Mouse (Mus musculus): ENCODE data around the gene Dnah10.

Dnah10 gene

GRCm38 (mm10) chr5:124814797-124815196, 89.9 kb downstream of the Dnah10 start:
- DNase-seq: peak; percentile 95

DNA sequence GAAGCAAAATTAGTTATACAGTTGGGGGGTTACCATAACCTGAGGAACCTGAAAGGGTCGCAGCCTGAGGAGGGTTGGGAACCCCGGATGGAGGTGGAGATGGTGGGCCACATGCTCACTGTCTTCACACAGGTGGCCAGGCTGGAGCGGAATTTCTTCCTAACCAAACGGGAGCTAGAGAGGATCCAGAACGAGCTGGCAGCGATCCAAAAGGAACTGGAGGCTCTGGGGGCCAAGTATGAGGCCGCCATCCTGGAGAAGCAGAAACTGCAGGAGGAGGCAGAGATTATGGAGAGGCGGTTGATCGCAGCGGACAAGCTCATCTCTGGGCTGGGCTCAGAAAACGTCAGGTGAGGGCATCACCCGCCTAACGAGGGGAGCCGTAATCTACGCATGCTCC, 92.2 kb downstream of the Dnah10 start:
- no peak for DNase-seq

- DNase-seq: peak; percentile 66
These were observed 97.4 kb downstream of the Dnah10 start for GRCm38 (mm10) chr5:124822128-124822894.

DNA sequence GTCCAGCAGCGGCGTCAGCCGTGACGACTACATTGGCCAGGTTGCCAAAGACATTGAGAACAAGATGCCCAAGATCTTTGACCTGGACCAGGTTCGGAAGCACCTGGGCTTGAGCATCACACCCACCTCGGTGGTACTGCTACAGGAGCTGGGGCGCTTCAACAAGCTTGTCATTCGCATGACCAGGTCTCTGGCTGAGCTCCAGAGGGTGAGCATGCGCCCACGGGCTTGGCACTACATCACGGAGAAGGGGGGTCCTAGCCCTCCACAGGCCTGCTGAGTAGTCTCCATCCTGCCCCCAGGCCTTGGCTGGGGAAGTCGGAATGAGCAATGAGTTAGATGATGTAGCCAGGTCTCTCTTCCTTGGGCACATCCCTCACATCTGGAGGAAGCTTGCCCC, 105.4 kb downstream of the Dnah10 start:
- DNase-seq: no peak

GRCm38 (mm10) chr5:124835218-124835617, 110.3 kb downstream of the Dnah10 start:
- peak; percentile 96 for DNase-seq

GRCm38 (mm10) chr5:124836075-124836474, 111.2 kb downstream of the Dnah10 start:
- DNase-seq: no peak

DNA sequence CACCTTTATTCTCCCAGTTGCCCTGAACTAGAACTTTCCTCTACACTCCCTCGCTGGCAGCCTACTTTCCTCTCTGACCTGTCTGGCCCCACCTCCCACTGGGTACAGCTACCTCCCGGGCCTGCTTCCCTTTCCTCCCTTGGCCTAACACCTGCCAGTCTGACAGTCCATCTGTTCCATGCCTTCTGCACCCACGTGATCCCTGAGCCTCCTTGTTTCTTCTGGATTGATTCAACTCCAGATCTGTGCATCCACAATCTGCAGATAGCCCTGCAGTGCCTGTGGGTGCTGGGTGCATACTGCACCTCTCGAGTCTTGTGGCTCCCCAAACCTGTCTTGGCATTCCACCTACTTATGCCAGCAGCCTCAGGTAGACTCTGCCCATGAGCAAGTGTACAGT, 111.7 kb downstream of the Dnah10 start:
- peak; percentile 97 for DNase-seq

DNA sequence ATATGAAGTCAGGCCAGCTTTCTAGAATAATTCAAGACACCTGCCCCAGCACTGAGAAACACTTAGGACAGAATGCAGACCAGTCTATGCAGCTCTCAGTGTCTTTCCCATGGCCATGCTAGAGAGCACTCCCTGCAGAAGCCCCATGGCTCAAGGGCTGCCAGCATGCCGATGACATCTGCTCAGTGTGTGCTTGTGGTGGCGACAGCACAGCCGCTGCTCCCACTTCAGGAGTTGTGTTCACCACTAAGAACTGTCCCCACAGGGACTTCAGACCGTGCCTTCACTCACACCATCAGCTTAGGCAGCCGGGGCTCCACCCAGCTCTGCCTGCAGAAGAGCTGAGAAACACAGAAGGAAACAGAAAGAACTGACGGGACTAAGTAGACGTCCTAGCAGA, 115.3 kb downstream of the Dnah10 start:
- no peak for DNase-seq

- DNase-seq: no peak
These were observed 115.8 kb downstream of the Dnah10 start for GRCm38 (mm10) chr5:124840669-124841068.

- peak; percentile 69 for DNase-seq
These were observed 118.5 kb downstream of the Dnah10 start for GRCm38 (mm10) chr5:124843386-124843785.

DNA sequence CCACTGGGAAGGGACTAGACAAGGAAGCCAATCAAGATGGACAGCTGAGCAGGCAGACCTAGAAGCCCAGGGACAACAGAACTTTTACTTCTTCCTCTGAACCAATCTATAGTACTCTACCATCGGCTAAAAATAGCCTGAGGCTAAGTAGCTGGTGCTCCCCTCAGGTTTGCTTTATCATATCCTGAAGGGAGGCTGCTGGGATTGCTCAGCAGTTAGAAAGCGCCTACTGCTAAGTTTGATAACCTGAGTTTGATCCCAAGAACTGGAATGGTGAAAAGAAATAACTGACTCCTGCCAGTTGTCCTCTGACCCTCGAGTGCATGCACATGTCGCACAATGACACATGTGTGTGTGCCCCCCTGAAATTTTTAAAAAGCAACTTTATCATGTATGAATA, 120.0 kb downstream of the Dnah10 start:
- DNase-seq: no peak

DNA sequence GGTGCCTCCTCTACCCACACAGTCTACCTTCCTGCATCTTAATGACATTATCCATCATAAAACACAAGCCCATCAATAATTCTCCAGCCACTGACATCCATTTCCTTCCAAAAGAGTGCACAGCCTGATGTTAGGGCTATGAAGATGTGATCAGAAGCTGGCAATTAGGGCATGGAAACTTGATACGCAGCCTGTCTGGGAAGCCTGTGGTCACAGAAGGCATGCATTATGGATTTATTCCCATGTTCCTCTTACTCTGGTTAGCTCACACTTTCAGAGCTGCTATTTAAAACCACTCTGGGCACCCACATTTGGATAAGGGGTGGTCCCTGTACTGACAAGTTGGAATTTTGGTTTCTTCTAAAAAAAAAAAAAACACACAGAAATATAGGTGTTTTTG, 122.1 kb downstream of the Dnah10 start:
- DNase-seq: no peak

- DNase-seq: no peak
These were observed 124.1 kb downstream of the Dnah10 start for GRCm38 (mm10) chr5:124848994-124849393.

DNA sequence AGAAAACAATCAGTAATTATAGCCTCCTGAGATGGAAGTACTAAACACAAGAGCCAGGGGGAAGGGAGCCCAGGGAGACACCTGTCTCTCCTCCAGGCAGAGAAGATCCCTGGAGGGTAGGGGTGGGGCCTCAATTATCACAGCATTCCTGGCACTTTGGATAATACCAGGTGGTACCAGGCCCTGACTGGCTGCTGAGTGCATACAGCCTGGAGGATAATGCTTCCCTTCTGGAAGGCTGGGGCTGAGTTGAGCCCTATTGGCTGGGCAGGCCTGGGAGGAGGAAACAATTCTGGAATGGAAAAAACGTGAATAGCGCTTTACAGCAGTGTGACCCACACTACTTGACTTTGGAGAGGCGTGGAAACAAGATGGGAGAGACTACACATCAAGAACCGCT, 126.7 kb downstream of the Dnah10 start:
- DNase-seq: peak; percentile 74

DNA sequence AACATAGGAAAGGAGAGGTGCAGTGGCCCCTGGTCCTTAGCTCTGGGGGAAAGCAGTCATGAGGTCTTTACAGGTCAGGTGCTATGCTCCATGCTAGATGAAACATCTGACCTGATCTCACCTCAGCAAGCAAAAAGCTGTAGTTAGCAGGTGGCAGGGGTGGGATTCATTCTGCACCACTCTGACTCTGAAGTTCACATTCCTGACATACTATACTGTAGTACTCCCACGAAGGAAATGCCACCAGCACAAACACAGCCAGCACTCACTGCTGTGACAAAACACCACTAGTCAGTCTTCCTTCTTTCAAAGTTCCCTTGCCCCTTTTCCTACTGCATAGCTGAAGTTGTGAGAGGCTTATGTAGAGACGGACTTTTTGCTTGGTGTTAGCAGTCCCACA, 127.4 kb downstream of the Dnah10 start:
- no peak for DNase-seq

DNA sequence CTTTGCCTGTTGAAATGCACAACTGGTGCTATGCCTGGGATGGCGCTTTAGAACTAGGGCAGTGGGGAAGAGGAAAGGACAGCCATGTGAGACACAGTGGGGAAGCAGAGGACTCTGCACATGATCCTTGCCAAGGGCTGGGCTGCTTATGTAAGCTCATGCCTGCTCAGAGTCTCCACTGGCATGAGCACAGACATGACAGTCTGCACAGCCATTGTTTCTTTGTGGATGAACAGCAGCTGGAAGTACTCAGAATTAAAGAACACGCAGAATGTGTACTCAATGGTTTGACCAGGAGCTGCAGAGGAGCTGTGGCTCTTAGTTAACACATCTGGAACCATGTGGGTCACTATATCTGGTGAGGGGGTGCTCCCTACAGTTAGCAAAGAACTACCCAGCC, 128.2 kb downstream of the Dnah10 start:
- DNase-seq: peak; percentile 90

- no peak for DNase-seq
These were observed 129.3 kb downstream of the Dnah10 start for GRCm38 (mm10) chr5:124854202-124854601.

DNA sequence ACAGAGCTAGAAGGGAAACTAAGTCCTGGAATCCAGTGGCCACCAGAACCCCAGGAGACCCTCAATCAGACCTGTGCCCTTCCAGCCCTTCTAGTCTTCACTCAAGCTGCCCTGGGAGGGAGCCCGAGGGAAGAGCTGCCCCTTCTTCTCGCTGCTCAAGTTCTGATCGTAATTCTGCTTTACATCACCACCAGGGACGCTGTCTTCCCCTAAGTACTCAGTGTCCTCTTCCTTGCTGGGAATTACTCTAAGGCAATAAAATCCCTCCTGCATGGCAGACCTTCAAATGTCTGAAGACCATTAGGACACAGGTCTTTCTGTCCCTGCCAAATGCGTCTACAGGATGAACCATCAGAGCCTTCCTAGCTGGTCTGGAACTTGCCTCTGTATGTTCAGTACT, 135.1 kb downstream of the Dnah10 start:
- no peak for DNase-seq

DNA sequence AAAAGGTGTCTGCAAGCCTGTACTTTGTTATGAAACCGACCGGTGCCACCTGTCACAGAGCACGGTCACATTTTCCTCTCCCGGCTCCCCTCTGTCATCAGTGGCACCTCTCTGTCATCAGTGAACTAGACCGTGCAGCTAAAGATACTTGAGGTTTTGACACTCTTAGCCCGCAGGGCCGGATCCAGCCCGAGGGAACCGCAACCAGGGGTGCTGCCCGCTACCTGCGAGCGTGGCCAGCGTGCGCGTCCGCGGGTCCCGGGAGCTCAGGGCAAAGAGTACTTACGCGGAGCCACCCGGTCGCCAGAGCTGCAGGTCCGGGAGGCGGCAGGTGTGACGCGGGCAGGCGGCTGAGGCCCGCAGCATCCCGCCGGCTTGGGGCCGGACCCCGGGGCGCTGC, 136.6 kb downstream of the Dnah10 start:
- peak; percentile 80 for DNase-seq

- peak; percentile 97 for DNase-seq
These were observed 137.4 kb downstream of the Dnah10 start, which contains the start of the genes Ccdc92 and Zfp664 for GRCm38 (mm10) chr5:124862013-124862866. TSS of gene Ccdc92 (minus strand) at chr5:124862424. TSS of gene Zfp664 (plus strand) at chr5:124862691.

GRCm38 (mm10) chr5:124862871-124863741, 138.2 kb downstream of the Dnah10 start:
- DNase-seq: peak; percentile 71

DNA sequence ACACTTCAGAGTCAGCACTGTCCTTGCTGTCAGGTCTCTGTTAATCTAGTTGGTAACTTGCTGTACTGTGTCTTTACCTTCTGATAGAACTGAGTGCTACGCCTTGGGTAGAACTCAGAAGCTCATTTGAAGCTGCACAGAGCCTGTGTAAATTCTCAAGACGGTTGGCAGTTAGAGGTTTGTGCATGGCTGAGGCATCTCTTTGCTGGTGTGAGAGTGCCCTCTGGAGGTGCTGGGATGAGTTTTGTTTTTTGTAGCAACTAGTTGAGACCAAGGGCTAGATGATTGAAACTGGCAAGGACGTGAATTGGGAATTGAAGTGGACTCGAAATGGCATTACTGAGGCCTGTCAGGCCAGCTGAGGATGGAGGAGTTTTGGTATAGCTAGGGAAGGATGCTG, 144.1 kb downstream of the Dnah10 start:
- peak; percentile 77 for DNase-seq

DNA sequence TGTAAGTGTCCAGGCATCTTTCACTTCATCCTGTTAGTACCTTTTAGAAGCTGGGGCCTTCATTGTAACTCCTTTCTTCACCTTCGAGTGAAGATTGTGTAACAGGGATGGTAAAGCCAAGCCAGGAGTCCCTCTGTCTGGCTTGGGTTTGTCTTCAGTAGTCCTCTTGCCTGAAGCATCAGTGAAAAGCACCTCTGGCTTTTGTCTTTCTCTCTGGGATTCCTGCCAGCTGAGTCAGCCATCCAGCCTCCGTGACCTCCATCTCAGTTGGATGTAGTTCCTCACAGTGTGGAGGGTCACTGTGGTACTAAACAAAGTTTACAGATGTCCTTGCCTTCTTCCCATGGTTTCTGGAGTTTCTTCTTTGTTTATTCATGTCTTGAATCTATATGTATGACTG, 147.1 kb downstream of the Dnah10 start:
- no peak for DNase-seq

All from cerebellum, adult 9-11 months (tissue).